Mouse (Mus musculus): Measurements from ENCODE around the gene Dimt1.

Dimt1 gene

DNA sequence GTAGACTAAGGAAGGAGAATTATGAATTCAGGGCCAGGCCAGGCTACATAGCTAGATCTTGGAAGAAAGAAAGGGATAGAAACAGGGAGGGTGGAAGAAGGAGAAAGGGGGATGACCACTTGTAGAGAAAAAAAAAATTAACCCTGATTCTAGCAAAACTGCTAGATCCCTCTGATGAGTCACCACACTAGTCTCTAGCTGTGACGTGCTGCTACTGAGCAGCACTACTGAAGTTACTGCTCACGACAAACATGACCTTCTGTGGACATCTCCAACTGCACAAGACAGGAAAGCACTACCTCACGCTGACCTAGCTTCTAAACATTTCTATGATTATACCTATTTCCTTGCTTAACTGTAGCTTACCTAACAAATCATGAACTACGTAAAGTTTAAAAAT lies 18.6 kb upstream of the Dimt1 start:
- no peaks in the 10 kb centered on the region for H3K27me3 ChIP-seq (ENCODE audit: insufficient read depth, low read length)
- H3K4me3 ChIP-seq (replicated peaks; ENCODE audit: low read length), result no peak overlapping the region
- H3K4me1 ChIP-seq (replicated peaks; ENCODE audit: low read depth, low read length), result peaks cover 24% of the 10 kb centered on the region
- H3K36me3 ChIP-seq (ENCODE audit: insufficient read depth, low read length), result peaks cover 28% of the 10 kb centered on the region
- no peaks in the 10 kb centered on the region for H3K9me3 ChIP-seq (ENCODE audit: low read length)
- TF ChIP-seq POU5F1 (IDR thresholded peaks at IDR 0.05; ENCODE audit: borderline replicate concordance, low read length) (no peak), CTCF (conservative IDR thresholded peaks at IDR 0.05; ENCODE audit: low read length) (no peak), NANOG (IDR thresholded peaks at IDR 0.05; ENCODE audit: borderline replicate concordance, low read length) (no peak)

GRCm38 (mm10) chr13:106929201-106929600 lies 17.7 kb upstream of the Dimt1 start:
- Histone ChIP-seq H3K4me3 (replicated peaks; ENCODE audit: low read length) (no peak overlapping the region), H3K36me3 (ENCODE audit: insufficient read depth, low read length) (peaks cover 21% of the 10 kb centered on the region), H3K9me3 (ENCODE audit: low read length) (no peaks in the 10 kb centered on the region), H3K27me3 (ENCODE audit: insufficient read depth, low read length) (no peaks in the 10 kb centered on the region), H3K4me1 (replicated peaks; ENCODE audit: low read depth, low read length) (peaks cover 32% of the 10 kb centered on the region)
- no peak for TF ChIP-seq CTCF (conservative IDR thresholded peaks at IDR 0.05; ENCODE audit: low read length)
- no peak for TF ChIP-seq POU5F1 (IDR thresholded peaks at IDR 0.05; ENCODE audit: borderline replicate concordance, low read length)
- no peak for TF ChIP-seq NANOG (IDR thresholded peaks at IDR 0.05; ENCODE audit: borderline replicate concordance, low read length)

DNA sequence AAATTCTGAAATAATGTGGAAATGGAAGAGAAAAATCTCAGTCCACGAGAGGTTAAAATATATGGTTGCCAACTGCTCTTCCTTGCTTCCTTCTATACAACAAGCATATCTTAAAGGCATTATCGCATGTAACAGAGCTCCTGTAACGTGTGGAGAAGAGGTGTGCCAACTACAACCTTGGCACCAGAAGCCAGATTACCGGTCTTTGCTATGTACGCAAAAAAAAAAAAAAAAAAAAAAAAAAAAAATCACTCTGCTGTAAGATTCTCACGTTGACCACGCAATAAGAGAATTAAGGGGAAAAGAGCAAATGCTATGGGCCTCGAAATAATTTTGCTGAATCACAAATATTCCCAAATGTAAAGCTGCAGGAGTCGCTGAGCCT lies 11.1 kb upstream of the Dimt1 start:
- H3K4me1 ChIP-seq (replicated peaks; ENCODE audit: low read depth, low read length), result peaks cover 39% of the 10 kb centered on the region
- H3K36me3 ChIP-seq (ENCODE audit: insufficient read depth, low read length), result peaks cover 4% of the 10 kb centered on the region; the same call in 1 of the 2 replicates
- no peak for TF ChIP-seq NANOG (IDR thresholded peaks at IDR 0.05; ENCODE audit: borderline replicate concordance, low read length)
- TF ChIP-seq POU5F1 (IDR thresholded peaks at IDR 0.05; ENCODE audit: borderline replicate concordance, low read length), result no peak
- no peak for TF ChIP-seq CTCF (conservative IDR thresholded peaks at IDR 0.05; ENCODE audit: low read length)
- H3K4me3 ChIP-seq (replicated peaks; ENCODE audit: low read length), result peak overlapping the region; percentile 100
- no peaks in the 10 kb centered on the region for H3K9me3 ChIP-seq (ENCODE audit: low read length)
- no peaks in the 10 kb centered on the region for H3K27me3 ChIP-seq (ENCODE audit: insufficient read depth, low read length)

- Histone ChIP-seq H3K4me1 (replicated peaks; ENCODE audit: low read depth, low read length) (peaks cover 41% of the 10 kb centered on the region), H3K27me3 (ENCODE audit: insufficient read depth, low read length) (no peaks in the 10 kb centered on the region), H3K36me3 (ENCODE audit: insufficient read depth, low read length) (peaks cover 4% of the 10 kb centered on the region; the same call in 1 of the 2 replicates), H3K9me3 (ENCODE audit: low read length) (no peaks in the 10 kb centered on the region), H3K4me3 (replicated peaks; ENCODE audit: low read length) (peak within 1 kb of the TSS; percentile 100)
- TF ChIP-seq POU5F1 (IDR thresholded peaks at IDR 0.05; ENCODE audit: borderline replicate concordance, low read length), result no peak
- TF ChIP-seq NANOG (IDR thresholded peaks at IDR 0.05; ENCODE audit: borderline replicate concordance, low read length), result no peak
- TF ChIP-seq CTCF (conservative IDR thresholded peaks at IDR 0.05; ENCODE audit: low read length), result no peak
Measured at GRCm38 (mm10) chr13:106936256-106937137, 10.4 kb upstream of the Dimt1 start, which contains the start of gene Ipo11. TSS of gene Ipo11 (minus strand) at chr13:106936958.

GRCm38 (mm10) chr13:106937138-106937472 lies 9.8 kb upstream of the Dimt1 start:
- peak overlapping the region; percentile 100 for H3K4me3 ChIP-seq (replicated peaks; ENCODE audit: low read length)
- no peak for TF ChIP-seq POU5F1 (IDR thresholded peaks at IDR 0.05; ENCODE audit: borderline replicate concordance, low read length)
- TF ChIP-seq NANOG (IDR thresholded peaks at IDR 0.05; ENCODE audit: borderline replicate concordance, low read length), result no peak
- no peak for TF ChIP-seq CTCF (conservative IDR thresholded peaks at IDR 0.05; ENCODE audit: low read length)
- no peaks in the 10 kb centered on the region for H3K9me3 ChIP-seq (ENCODE audit: low read length)
- peaks cover 4% of the 10 kb centered on the region; the same call in 1 of the 2 replicates for H3K36me3 ChIP-seq (ENCODE audit: insufficient read depth, low read length)
- H3K4me1 ChIP-seq (replicated peaks; ENCODE audit: low read depth, low read length), result peaks cover 42% of the 10 kb centered on the region
- no peaks in the 10 kb centered on the region for H3K27me3 ChIP-seq (ENCODE audit: insufficient read depth, low read length)

DNA sequence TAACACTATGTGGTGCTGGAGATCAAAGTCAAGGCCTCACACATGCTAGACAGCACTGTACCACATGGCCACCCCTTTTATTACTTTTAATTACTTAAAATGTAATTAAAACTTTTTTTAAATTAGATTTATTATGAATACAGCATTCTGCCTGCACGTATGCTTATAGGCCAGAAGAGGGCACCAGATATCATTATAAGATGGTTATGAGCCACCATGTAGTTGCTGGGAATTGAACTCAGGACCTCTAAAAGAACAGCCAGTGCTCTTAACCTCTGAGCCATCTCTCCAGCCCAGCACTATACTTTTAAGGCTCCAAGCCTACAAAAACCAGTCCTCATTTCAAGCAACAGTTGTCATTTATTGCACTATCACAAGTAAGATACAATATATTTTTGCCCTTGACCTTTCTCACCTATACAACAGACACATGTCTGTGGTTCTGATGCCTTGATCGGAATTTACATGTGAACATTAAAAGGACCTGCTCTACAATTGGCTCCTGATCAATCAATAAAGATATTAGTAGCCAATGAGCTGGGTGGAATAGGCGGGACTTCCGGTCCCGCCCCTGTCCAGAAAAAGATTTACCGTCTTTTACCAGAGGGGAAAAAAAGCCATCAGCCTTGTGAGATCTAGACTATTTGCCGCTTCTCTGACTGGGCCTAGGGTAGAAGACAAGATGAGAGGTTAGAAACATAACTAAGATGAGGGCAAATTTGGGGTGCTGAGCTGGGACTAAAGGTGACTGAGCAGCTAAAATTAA lies 5.5 kb upstream of the Dimt1 start:
- TF ChIP-seq NANOG (IDR thresholded peaks at IDR 0.05; ENCODE audit: borderline replicate concordance, low read length) (no peak), CTCF (conservative IDR thresholded peaks at IDR 0.05; ENCODE audit: low read length) (peak; percentile 22; the same call in 1 of the 2 replicates), POU5F1 (IDR thresholded peaks at IDR 0.05; ENCODE audit: borderline replicate concordance, low read length) (no peak)

DNA sequence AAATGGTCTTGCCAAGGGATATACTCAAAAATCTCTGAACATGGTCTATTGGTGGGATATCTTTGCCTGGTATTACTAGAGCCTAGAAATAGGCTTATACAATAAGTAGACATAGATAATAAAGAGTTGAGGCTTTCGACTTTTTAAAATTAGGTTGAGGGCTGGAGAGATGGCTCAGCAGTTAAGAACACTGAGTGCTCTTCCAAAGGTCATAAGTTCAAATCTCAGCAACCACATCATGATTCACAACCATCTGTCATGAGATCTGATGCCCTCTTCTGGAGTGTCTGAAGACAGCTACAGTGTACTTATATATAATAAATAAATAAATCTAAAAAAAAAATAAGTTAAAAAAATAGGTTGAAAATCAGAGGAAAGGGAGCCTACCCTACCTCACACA lies 4.2 kb upstream of the Dimt1 start:
- TF ChIP-seq NANOG (IDR thresholded peaks at IDR 0.05; ENCODE audit: borderline replicate concordance, low read length) (no peak), POU5F1 (IDR thresholded peaks at IDR 0.05; ENCODE audit: borderline replicate concordance, low read length) (no peak), CTCF (conservative IDR thresholded peaks at IDR 0.05; ENCODE audit: low read length) (no peak)
- Histone ChIP-seq H3K4me3 (replicated peaks; ENCODE audit: low read length) (no peak overlapping the region), H3K9me3 (ENCODE audit: low read length) (no peaks in the 10 kb centered on the region), H3K4me1 (replicated peaks; ENCODE audit: low read depth, low read length) (peaks cover 32% of the 10 kb centered on the region), H3K36me3 (ENCODE audit: insufficient read depth, low read length) (no peaks in the 10 kb centered on the region), H3K27me3 (ENCODE audit: insufficient read depth, low read length) (no peaks in the 10 kb centered on the region)

More for the DNA sequence above, 5.5 kb upstream of the Dimt1 start:
- Histone ChIP-seq H3K4me1 (replicated peaks; ENCODE audit: low read depth, low read length) (peaks cover 34% of the 10 kb centered on the region), H3K9me3 (ENCODE audit: low read length) (no peaks in the 10 kb centered on the region), H3K4me3 (replicated peaks; ENCODE audit: low read length) (peak overlapping the region; percentile 79), H3K27me3 (ENCODE audit: insufficient read depth, low read length) (no peaks in the 10 kb centered on the region), H3K36me3 (ENCODE audit: insufficient read depth, low read length) (no peaks in the 10 kb centered on the region)

DNA sequence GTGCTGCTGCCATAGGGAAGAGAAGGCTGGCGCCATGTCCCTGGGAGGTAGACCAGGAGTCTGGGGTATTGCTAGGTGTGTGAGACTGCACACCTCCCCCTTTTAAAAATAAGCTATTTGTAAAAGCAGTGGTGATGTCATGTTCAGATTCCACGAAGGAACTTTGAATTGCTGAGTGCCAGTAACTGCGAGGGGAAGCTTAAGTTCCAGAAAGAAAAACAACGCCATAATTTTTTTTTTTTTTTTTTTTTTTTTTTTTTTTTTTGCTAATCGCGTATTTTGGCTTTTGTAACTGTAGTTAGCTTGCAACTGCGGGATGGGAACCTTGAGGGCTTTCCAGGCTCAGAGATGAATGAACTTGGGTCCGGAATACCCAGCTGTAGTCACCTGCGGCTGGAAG lies 1.4 kb upstream of the Dimt1 start:
- Histone ChIP-seq H3K27me3 (ENCODE audit: insufficient read depth, low read length) (no peaks in the 10 kb centered on the region), H3K4me3 (replicated peaks; ENCODE audit: low read length) (0 out of 2 replicates have a peak overlapping the region, but pooled peaks have one; percentile 99), H3K36me3 (ENCODE audit: insufficient read depth, low read length) (peaks cover 23% of the 10 kb centered on the region), H3K9me3 (ENCODE audit: low read length) (no peaks in the 10 kb centered on the region), H3K4me1 (replicated peaks; ENCODE audit: low read depth, low read length) (peaks cover 45% of the 10 kb centered on the region)
- TF ChIP-seq NANOG (IDR thresholded peaks at IDR 0.05; ENCODE audit: borderline replicate concordance, low read length), result no peak
- no peak for TF ChIP-seq CTCF (conservative IDR thresholded peaks at IDR 0.05; ENCODE audit: low read length)
- TF ChIP-seq POU5F1 (IDR thresholded peaks at IDR 0.05; ENCODE audit: borderline replicate concordance, low read length), result no peak

All from E14TG2a.4 (cell line).